Mouse (Mus musculus) adrenal gland, postnatal 25 days (tissue): ENCODE data around the gene Ccnt1. TPM values are rescaled to one million over a fixed set of nuclear protein-coding genes. Genes with fewer than 3 reads are reported as not detected.
"Not testable (repeated sequence)": the region's sequence is repeated elsewhere in the genome, so short reads cannot be mapped to it uniquely, and the experiment has no call there.

ENCODE experiments used
- DNase-seq: peaks from one replicate; pipeline ENCODE4 v3.0.0; 2021; ENCODE audit warnings: mixed read lengths
- total RNA-seq: library from RNA; stranded (reverse); gene quantifications from 2 replicates; pipeline ENCODE4 v1.2.3, GENCODE M21; 2021

Gene Ccnt1
- total RNA-seq, 1 experiment from 2014 or later: 55.9 TPM

DNA sequence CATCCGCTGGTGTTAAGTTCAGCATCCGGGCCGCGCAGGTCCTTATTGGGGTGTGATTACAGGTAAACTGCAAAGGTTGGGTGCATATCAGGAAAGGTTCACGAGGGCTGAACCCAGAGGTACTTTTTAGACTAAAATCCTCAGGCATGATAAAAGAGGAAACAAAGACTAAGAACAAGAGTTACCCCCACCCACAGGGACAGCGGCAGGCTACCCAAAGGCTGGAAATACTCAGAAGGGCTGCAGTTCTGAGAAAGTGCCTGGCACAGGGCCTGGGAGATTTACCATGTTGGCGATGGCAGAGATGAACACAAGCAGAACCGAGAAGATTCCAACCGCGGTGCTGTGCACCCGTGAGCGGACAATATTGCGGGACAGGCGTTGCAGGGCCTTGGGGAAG lies 25.9 kb upstream of the Ccnt1 start:
- DNase-seq: no peak

DNA sequence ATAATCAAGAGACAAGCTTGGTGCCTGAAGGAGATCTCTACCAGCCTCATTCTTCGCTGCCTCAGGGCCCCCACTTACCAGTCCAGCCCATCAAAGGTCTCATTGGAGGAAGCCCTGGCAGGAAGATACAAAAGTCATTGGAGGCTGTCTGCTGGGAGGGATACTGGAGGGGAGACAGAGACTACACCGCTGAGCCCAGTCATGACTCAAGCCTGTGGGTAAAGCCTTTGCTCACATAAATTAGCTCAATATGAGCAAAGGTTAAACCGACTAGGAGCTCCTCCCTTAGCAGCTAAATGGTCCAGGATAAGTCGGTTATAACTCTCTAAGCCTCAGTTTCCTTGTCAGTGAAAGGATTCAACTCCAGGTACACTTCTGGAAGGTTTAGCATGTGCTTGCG lies 24.3 kb upstream of the Ccnt1 start:
- DNase-seq: no peak

DNA sequence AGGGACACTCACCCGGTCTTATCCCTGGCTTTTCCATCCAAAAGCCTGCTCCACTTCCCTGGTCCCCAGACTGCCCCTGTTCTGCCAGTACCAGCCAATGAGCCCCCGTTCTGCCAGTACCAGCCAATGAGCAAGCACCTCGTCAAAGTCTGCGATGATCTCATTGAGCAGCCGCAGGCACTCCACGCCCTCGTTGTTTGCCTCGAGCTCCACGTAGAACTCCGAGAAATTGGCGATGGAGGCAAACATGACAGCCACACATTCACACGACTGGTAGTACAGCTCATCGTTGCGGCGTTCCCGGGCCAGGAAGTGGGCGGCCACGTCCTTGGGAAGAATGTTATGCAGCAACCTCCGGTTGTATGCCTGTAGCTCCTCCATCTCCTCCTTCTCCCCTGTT lies 23.5 kb upstream of the Ccnt1 start:
- no peak for DNase-seq

DNA sequence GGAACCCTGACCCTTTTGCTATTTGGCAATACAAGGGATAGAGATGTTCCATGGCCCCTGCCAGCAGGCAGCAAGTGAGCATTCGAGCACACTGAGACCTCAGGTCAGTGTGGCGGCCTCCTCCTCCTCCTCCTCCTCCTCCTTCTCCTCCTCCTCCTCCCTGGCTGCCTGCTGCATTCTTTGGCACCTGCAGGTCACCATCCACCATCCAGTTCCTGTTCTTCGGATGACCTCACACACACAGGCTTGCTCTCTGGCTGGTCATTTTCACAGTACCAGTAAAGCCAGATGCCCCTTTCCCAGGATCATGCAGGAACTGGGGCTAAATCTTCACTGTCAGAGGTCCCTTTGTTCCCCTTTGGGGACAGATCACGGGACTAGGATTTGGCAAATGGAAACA lies 20.7 kb upstream of the Ccnt1 start:
- no peak for DNase-seq

DNA sequence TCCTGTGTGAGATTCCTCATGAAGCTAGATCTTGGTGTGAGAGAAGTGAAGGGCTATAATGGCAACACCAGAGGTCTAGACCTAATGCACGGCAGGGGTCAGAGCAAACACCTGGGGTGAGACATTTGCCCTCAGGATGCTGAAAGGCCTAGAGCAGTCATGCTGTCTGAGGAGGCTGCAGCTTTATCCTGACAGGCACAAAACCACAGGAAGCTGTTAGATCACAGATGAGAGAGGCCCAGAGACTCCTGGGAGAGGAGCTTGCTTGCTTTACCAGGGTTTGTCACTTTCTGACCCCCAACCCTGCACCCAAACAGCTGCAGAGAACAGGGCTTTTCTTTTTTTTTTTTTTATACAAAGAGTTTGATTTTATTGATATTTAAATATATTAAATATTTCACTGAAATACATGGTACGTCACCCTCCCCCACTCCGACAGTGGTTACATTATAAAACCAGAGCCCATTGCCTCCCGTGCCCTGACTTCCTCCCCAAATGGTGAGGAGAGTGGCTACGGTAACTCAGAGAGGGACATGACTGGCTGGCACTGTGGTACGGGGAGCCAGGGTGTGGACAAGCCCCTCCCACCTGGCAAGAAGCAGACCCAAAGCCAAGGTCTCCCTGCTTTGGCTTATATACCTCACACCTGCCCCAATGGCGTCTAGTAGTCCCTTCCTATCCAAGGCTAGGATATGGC lies 19.1 kb upstream of the Ccnt1 start:
- DNase-seq: no peak

DNA sequence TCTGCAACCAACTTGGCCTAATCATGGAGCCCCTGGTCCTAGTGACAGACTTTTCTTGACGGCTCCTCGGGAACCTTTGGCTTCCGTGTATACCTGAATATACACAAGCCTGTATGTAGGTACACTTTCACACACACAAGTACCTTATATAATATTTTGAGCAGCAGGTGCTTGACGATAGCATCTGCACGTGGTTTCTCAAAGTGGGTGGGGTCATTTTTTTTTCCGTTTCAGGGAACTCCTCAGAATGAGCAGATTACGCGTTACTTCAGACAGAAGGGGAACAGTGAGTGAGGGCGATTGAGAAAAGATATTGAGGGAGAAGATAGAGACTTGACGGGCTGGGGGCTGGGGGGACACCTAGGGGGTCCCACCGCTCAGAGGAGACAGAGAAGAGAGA lies 17.0 kb upstream of the Ccnt1 start:
- no peak for DNase-seq

DNA sequence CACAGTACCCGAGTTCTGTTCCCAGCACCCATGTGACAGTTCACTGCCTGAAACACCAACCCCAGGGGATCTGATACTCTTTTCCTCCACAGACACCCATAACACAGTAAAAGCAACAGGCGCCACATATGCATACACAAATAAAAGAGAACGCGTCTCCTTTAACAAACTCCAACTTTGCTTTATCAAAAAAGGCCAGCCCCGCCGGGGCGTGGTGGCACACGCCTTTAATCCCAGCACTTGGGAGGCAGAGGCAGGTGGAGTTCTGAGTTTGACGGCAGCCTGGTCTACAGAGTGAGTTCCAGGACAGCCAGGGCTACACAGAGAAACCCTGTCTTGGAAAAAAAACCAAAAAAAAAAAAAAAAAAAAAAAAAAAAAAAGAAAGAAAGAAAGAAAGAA lies 15.4 kb upstream of the Ccnt1 start:
- not testable (repeated sequence) for DNase-seq

DNA sequence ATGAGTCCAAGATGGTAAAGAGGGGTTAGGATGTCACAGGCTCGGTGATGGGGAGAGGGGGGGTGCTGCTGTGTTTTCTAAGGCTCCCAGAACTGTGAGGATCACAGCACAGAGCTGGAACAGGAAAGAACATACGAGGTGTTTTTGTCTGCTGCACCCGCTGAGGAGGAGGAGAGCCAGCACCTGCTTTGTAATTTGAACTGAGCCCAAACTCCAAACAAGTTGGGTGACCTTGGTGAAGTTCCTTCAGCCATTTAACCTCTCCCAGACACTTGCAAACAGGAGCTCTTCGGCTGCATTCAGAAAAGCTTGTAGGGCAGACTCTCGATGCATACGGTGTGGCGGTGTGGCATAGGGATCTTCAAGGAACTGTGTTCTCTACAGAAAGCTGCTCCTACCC lies 14.7 kb upstream of the Ccnt1 start:
- DNase-seq: no peak

DNA sequence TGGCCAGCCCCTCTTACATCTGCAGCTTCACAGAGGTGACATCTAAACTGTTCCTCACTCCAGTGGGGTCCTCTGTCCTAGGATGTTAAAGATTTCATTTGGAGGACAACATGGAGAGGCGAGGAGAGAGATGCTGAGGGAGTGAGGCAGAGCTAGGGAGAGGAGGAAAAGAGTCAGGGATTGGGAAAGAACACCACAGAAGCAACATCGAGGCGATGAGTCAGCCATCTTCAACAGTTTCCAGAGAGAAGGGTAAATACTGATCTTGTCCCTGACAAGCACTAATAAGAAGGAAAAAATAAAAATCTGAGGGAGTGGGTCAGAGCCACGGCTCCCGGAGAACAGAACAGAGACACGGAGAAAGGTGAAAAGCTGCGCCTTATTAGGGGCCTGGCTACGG lies 12.3 kb upstream of the Ccnt1 start:
- no peak for DNase-seq

DNA sequence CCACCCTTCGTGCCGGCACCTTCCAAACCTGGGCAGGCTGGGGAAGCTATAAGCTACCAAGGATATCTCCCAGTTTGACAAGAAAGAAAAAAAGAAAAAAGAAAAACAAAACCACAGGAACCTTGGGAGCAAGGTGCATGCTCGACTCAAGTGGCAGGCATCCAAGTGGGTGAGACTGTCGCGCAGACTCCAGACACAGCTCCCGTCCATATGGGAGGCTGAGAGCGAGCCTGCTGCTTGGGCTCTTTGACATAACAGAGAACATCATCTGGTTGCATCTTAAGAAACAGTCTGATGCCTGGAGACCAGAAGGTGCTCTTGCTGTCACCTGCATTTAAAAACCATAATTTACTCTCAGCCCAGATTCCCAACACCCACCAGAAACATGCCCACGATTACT lies 11.7 kb upstream of the Ccnt1 start:
- DNase-seq: no peak

DNA sequence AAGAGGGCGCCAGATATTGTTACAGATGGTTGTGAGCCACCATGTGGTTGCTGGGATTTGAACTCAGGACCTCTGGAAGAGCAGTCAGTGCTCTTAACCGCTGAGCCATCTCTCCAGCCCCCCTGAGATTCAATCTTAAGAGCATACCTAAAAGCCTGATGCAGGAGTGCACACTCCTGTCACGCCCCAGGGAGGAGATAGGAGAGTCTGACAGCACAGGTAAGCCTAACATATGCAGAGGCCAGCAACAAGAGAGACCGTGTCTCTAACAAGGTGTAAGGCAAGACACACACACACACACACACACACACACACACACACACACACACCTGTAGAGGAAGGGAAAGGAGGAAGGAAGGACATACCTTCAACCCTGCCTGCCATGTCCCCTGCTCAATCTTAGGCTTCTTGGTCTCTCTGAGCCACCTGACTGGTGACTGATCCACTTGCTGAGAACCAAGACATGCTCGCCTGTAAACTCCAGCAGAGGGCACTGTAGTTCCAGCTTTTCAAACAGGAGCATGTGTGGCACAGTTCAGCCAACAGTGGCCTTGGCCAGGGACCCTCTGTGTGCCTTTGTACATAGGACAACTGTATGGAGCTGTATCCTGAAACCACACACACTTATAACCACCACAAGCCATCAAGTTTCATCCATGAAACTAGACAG lies 9.2 kb upstream of the Ccnt1 start:
- peak; percentile 61 for DNase-seq

DNA sequence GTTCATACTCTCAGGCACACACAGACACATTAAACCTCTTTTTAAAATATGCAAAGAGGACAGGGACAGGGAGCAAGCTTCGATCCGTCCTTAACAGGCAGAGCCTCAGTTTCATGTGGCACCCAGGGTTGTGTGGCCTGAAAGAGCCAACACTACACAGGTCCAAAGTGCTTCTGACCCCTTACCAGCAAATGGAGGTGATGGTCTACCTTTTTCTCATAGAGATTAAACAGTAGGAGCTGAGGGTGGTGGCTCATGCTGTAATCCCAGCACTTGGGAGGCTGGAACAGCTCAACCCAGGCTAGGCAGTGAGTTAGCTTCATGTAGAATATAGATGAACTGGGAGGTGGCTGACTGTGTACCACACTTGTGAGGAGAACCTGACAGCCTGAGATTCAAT lies 8.6 kb upstream of the Ccnt1 start:
- no peak for DNase-seq

DNA sequence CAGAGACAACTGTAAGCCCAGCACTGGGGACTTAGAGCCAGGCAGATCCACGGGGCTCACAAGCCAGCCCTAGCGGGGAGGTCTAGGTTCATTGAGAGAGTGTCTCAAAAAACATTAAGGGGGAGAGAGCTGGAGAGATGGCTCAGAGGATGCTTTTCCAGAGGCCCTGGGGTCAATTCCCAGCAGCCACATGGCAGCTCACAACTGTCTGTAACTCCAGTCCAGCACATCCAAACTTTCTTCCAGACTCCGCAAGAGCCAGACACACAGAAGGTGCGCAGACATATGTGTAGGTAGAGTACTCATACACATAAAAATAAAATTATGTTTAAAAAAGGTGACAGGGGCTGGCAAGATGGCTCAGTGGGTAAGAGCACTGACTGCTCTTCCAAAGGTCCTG lies 2.6 kb upstream of the Ccnt1 start:
- no peak for DNase-seq

DNA sequence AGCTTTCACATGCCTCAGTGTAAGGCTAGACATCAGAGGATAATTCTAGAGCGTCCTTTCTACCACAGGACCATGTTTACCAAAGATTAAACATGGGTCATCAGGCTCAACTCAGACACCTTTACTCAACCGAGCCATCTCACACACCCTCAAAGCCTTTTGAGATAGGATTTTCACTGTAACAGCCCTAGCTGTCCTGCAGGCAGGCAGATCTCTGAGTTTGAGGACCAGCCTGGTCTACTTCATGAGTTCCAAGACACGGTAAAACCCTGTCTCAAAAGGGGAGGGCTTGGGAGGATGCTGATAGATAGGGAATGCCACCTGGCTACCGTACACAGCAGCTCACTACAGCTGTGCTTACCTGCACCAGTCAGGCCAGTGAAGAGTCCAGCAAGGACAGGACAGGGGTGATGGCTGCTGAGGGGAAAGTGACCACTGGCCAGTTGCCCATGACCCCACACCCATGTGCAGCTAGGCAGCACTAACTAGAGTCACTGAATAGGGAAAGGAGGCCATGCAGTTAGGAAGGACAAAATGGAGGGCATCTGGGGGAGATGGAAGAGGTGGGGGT lies 843 bp downstream of the Ccnt1 start:
- no peak for DNase-seq

DNA sequence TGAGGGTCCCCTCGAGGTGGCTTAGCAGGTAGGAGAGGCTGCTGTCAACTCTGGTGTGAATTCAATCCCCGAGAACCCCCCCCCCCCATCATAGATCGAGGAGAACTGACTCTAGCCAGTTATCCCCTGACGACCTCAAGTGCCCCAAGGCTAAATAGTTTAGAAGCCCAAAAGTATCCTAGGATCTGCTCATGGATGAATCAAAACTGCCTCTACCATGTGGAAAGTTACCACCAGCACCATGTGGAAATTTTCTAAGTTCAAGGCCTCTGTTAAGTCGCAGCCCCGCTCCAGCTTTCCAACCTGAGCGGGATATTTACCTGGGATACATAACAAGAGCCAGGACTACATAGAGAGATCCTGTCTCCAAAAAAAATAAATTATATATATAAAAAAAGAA lies 1.5 kb downstream of the Ccnt1 start:
- no peak for DNase-seq

DNA sequence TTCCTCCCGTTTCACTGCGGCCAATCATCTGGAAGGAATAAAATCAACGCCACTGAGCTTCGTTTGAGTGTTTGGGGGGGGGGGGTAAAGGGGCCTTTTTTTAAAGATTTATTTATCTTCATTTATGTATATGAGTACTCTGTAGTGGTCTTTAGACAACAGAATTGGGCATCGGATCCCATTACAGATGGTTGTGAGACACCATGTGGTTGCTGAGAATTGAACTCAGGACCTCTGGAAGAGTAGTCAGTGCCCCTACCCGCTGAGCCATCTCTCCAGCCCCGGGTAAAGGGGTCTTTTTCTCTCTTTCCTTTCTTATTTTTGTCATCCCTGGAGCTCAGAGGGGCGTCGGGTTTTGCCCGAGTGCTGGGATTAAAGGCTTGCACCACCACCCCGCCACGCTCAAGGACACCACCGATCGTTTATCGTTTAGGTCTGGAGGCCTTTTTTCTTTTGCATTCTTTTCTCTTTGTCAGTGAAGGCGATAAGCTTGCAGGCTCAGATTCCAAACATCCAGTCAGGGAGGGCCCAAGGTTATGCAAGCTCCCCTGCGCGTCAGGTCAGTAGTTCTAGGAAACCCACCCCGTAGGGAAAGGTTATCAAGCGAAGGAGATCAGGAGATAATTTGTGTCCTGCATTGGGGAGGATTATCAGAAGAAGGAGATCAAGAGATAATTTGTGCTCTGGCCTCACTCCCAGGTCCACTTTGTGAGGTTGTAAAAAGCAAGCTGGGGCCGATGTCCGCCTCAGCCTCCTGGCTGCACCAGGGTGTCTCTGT lies 2.3 kb downstream of the Ccnt1 start:
- DNase-seq: peak; percentile 26

DNA sequence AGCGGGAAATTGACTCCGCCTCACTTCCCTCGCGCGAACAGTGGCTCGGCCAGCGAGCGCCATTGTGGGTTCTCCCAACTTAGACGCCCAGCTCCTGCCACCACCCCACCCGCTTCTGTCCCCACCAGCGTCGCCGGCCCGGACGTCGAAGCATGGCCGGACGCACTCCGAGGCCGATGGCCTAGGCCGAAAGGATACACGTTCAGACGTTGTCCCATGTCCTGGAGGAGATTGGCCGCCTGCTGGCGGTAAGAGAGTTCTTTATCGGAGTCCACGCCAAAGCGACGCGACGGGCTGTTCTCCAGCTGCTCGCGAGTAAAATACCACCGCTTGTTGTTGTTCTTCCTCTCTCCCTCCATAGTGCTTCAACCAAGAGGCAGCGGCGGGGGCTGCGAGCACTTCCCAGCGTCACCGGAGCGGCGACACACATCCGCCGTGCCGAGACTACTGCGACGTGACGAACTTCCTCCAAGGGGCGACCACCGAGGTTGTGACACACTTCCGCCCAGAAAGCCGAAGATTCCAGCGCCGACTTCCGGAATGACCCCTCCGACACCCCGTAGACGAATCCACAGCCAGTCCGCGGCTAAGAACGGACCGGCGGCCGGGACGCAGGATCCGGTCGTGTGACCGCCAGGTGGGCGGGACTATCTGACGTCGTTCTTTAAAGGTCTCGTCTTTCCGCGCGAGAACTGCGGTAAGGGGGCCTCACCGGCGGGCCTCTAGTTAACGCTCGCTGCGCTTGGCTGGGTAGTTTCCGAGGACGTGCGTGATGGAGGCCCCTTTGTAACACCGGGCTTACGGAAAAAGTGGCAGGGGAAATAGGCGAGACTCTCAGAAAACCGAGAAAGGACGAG lies 3.2 kb downstream of the Ccnt1 start:
- peak; percentile 99 for DNase-seq

DNA sequence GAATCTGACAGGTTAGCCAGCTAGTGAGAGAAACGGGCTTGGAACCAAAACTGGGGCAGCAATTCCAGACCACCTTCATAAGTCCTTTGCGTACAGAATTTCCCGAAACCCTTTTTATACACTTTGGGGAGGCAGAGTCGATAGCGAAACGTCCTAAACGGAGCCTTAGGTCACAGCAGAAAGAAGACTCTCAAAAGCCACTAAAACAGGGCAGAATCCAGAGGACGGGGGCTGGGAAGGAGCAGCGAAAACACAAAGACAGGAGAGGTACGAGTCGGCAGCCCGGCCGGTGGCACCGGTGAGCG lies 3.8 kb downstream of the Ccnt1 start:
- DNase-seq: no peak

DNA sequence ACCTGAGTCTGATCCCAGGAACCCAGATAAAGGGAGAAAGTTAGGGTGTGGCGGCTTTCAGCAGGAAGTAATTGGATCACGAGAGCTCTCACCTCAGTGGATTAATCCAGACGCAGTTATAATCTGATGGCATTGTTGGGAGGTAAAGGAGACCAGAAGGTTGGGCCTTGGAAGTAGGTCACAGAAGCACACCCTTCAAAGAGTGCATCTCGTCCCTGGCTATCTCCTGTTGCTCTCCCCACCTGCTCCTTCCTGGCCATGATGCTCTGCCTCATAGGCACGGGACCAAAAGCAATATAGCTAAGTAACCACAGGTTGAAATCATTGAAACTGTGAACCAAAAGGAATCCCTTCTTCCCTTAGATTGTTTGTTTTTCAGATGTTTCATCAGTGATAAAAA lies 13.5 kb downstream of the Ccnt1 start:
- DNase-seq: no peak

DNA sequence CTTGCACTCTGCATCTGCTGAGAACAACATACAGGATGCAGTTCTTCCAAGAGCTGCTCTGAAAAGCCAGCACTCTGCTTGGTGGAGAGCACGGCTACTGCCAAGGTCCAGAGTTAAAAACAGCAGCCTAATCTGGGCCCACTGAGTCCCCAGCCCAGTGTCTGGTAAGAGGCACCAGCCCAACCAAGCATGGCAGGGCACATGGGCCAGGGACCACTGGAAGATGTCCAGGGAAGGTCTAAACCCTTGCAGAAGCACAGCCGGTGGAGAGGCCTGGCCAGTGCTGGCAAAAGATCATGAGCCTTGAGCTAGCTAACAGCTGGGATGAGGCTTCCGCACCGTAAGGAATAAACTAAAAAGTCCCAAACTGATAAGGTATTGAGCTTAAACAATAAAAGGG lies 14.8 kb downstream of the Ccnt1 start:
- no peak for DNase-seq

DNA sequence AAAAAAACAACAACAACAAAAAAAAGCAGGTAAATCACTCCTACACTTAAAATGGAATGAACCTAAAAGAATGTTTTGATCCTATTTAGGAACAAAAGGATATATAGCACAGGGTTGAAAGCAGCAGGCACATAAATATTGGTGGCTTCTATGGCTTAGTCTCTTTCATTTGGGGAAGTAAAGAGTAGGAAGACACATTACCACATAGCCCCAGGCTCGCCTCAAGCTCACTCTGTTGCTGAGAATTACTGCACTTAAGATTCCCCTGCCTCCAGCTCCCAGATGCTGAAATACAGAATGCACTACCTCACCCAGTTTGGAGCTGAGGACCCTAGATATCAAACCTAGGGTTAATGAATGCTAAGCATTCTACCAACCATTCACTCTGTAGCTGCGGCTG lies 18.0 kb downstream of the Ccnt1 start:
- no peak for DNase-seq

DNA sequence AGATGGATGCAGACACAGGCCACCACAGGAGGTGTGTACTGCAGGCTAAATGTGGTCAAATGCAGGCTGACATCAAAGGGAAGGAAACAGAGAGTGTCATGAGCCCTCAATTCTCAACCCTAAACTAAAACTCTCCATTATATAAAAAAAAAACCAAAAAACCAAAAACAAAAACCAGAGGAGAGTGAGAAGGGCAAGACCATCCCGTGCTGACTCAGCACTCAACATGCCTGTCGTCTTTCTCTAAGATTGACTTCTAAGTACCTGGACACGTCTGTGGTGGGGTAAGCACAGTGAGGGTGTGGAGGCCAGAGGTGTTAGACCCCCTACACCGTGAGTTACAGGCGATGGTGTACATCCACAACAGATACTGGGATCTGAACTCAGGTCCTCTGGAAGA lies 23.9 kb downstream of the Ccnt1 start:
- no peak for DNase-seq

DNA sequence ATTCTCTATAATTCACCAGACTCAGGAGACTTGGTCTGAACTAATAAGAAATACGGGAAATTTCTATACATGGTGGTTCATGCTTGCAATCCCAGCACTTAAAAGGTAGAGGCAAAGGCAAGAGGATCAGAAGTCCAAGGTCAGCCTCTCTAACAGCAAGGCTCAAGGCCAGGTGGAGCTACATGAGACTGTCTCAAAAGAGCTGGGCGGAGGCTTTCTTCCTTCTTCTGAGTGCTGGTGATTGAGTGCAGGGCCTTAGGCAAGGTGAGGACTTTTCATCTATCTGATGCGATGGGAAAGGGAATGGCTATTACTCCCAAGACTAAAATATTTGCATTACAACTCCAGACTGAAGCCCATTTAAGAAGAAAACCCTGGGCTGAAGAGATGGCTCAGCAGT lies 25.6 kb downstream of the Ccnt1 start:
- no peak for DNase-seq
